Mouse (Mus musculus): ENCODE measurements around the gene Pmp22. TPM values are rescaled to one million over a fixed set of nuclear protein-coding genes. Genes with fewer than 3 reads are reported as not detected.

Pmp22 gene
- polyA plus RNA-seq, 1 experiment from 2014 or later: 191 TPM

DNA sequence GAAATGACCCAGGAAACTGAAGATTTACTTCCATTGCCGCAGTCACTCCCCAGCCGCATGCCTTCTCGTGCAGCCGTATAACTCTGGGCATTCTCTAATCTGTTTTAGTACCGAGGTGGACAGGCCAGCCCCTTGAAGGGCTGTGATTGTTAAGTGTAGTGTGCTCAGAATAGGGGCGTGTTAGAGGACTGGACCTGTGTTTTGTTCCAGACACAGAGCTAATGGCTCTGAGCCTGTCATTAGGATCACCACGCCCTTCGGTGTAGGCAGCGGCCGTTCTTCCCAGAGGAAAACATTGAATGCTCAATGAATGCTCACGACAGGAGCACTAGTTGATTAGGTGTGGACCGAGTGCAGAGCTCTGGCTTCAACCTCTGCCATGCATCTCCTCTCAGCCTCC lies 1.1 kb downstream of the Pmp22 start:
- peak overlapping the region; percentile 85; the same call in 1 of the 2 replicates for H3K4me2 ChIP-seq (replicated peaks)

DNA sequence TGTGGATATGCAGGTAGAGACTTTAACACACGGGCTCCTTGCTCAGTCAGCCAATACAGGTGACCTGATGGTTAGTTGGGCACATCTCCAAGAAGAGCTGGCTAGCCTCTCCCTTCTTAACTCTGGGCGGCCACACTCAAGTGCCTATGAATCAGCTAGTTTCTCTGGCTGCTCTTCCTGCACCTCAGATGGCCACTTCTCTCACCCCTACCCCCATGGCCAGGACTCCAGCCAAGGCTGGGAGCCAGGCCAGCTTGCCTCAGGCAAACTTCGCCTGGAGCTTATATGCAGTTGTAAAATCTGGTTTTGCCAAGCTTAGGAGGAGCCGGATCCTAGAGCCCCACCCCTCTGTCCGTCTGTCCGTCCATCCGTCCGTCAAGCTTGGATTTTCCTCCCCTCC lies 1.7 kb downstream of the Pmp22 start:
- peaks cover 63% of the 10 kb centered on the region for H3K4me1 ChIP-seq

More for the DNA sequence above, 1.1 kb downstream of the Pmp22 start:
- H3K9me3 ChIP-seq: no peaks in the 10 kb centered on the region
- no peak overlapping the region for H3K9ac ChIP-seq
- H3K4me3 ChIP-seq: no peak overlapping the region
- peaks cover 29% of the 10 kb centered on the region for H3K27me3 ChIP-seq
- 21% methylated on average over 12 of the region's 12 CpGs for WGBS
- peaks cover 57% of the 10 kb centered on the region for H3K4me1 ChIP-seq
- H3K27ac ChIP-seq: no peak overlapping the region
- ATAC-seq (ENCODE audit: low FRiP score, low read depth): no peak
- peaks cover 9% of the 10 kb centered on the region for H3K36me3 ChIP-seq

DNA sequence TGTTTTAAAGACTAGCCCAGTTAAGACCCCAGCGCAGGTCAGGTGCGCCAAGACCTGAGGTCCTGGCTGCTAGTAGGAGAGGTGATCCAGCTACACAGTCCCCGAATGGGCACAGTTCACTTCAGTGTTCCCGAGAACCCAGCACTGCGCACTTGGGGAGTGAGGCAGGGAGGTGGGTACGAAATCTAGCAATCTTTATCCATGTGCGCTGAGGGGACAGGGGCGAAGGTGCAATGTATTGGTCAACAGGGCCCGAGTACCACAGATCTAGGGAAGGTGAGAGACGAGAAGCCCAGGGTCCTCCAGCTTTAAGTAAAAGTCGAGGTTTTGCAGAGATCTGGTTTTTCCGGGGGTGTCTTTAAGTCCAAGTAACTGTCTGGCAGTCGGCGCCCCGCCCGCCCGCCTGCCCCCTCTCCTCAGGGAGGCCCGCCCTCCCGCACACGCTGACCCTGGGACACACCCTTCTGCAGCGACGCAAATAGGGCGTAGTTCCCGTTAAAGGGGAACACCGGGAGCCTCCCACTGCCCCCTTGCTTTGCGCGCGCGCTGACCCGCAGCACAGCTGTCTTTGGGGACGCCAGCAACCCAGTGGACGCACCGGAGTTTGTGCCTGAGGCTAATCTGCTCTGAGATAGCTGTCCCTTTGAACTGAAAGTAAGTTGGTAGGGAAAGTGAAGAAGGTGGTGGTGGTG lies 2.4 kb downstream of the Pmp22 start:
- ATAC-seq (ENCODE audit: low FRiP score, low read depth): no peak
- 6% methylated on average over 33 of the region's 33 CpGs for WGBS
- no peaks in the 10 kb centered on the region for H3K9me3 ChIP-seq
- H3K27ac ChIP-seq: peak overlapping the region; percentile 98
- H3K27me3 ChIP-seq: peaks cover 29% of the 10 kb centered on the region
- H3K4me3 ChIP-seq: peak overlapping the region; percentile 71
- peaks cover 13% of the 10 kb centered on the region for H3K36me3 ChIP-seq
- peak overlapping the region; percentile 94 for H3K9ac ChIP-seq
- peak overlapping the region; percentile 85 for H3K4me2 ChIP-seq (replicated peaks)
- H3K4me1 ChIP-seq: peaks cover 63% of the 10 kb centered on the region

More for the DNA sequence above, 1.7 kb downstream of the Pmp22 start:
- Histone ChIP-seq H3K27me3 (peaks cover 29% of the 10 kb centered on the region), H3K27ac (peak overlapping the region; percentile 98; the same call in 1 of the 2 replicates), H3K9me3 (no peaks in the 10 kb centered on the region), H3K4me3 (peak overlapping the region; percentile 71), H3K36me3 (peaks cover 10% of the 10 kb centered on the region), H3K4me2 (replicated peaks) (peak overlapping the region; percentile 85), H3K9ac (peak overlapping the region; percentile 94)
- ATAC-seq (ENCODE audit: low FRiP score, low read depth): no peak
- 35% methylated on average over 8 of the region's 8 CpGs for WGBS

DNA sequence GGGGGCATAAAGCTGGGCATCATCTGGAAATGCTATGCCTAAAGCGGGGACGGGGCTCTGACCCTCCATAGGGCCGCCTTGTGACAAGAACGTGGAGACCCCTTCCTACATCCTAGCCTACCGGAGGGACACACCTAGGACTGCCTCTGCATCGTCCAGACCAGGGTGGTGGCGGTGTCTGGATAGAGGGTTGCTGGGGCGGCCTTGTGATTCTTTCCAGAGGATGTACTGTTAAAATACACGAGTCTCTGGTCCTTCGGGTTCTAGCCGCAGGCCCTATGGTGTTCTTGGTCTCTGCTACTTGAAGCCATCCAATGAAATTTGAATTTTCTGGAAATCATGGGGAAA lies 2.9 kb downstream of the Pmp22 start:
- WGBS: 4% methylated on average over 11 of the region's 11 CpGs
- Histone ChIP-seq H3K4me2 (replicated peaks) (peak overlapping the region; percentile 85), H3K4me3 (peak overlapping the region; percentile 71), H3K27ac (peak overlapping the region; percentile 98), H3K36me3 (peaks cover 18% of the 10 kb centered on the region), H3K27me3 (peaks cover 29% of the 10 kb centered on the region), H3K9me3 (no peaks in the 10 kb centered on the region), H3K9ac (peak overlapping the region; percentile 94), H3K4me1 (peaks cover 67% of the 10 kb centered on the region)
- ATAC-seq (ENCODE audit: low FRiP score, low read depth): no peak

DNA sequence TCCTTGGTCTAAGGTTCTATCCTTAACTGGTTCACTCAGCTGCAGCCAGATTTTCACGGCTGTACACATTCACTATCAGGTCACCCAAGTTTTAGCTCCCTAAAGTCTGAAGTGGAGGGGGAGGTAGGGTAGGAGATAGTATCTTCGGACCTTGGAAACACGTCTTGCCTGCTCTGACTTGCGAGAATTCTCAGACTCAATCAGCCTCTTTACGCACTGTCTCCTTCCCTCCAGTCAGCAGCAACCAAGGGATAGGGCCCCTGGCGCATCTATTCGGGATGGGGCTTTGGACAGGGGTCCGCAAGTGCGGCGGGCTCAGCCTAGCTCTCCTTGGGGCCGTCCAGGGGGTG lies 3.3 kb downstream of the Pmp22 start:
- Histone ChIP-seq H3K27ac (peak overlapping the region; percentile 98), H3K36me3 (peaks cover 23% of the 10 kb centered on the region), H3K9me3 (no peaks in the 10 kb centered on the region), H3K4me1 (peaks cover 71% of the 10 kb centered on the region), H3K4me2 (replicated peaks) (peak overlapping the region; percentile 85), H3K27me3 (peaks cover 29% of the 10 kb centered on the region), H3K9ac (peak overlapping the region; percentile 94), H3K4me3 (peak overlapping the region; percentile 71)
- 3% methylated on average over 11 of the region's 11 CpGs for WGBS
- no peak for ATAC-seq (ENCODE audit: low FRiP score, low read depth)

DNA sequence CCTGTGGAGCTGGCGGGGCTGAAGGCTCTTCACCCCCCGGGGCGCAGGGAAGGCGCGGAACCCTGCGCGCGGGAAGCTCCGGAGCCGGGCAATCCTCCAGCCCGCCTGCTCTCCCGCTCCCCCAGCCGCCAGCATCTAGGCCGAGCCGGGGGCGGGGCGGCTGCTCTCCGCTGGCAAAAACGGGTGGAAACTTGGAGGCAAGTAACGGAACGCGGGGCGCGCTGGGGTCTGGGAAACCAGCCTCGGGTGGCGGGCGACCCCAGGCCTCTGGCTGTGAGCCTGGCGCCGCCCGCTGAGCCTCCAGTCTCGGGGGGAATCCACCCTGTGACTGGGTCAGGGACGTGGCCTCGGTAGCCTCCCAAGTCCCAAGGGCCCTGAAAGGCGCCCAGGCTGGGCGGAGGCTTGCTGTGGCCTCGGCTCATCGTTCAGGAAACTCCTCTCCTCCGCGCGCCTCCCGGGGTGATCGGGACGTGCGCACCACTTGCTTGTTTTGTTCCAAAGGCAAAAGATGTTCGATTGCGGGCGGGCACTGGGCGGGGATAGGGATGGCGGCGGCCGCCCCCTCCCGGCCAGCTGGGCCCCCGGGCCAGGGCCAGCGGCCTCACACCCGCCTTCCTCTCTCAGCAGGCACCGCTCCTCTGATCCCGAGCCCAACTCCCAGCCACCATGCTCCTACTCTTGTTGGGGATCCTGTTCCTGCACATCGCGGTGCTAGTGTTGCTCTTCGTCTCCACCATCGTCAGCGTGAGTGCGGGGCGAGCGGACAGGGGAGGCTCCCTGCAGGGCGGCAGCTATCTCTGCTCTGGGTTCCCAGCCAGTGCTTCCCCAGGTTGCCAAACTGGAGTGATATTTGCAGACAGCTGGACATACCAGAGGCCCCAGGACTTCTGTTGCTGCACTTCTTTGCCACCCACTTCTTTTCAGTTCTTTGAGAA lies 4.0 kb downstream of the Pmp22 start:
- peak; percentile 44 for ATAC-seq (ENCODE audit: low FRiP score, low read depth)
- H3K4me1 ChIP-seq: peaks cover 73% of the 10 kb centered on the region
- H3K4me2 ChIP-seq (replicated peaks): peak overlapping the region; percentile 85
- peak overlapping the region; percentile 71 for H3K4me3 ChIP-seq
- WGBS: under 1% methylated on average over 66 of the region's 66 CpGs
- H3K9me3 ChIP-seq: no peaks in the 10 kb centered on the region
- H3K27ac ChIP-seq: peak overlapping the region; percentile 98
- peaks cover 29% of the 10 kb centered on the region for H3K27me3 ChIP-seq
- H3K36me3 ChIP-seq: peaks cover 29% of the 10 kb centered on the region
- peak overlapping the region; percentile 94 for H3K9ac ChIP-seq

DNA sequence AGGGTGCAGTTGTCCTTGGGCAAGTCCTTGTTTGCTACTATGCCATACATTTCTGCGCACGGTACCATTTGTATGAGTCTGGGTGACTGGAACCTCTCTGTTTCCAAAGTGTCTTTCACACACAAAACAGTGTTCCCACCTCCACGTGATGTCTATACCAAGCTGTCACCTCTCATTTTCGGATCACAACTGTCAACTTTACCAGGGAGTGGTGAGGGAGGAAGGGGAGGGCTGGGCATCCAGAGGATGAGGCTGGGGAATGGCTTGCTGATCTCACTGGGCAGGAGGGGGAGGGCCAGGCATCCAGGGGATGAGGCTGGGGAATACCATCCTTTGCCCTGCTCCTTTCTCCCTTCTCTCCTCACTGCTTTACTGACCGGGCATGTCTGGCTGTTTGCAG lies 5.2 kb downstream of the Pmp22 start:
- Histone ChIP-seq H3K4me3 (peak overlapping the region; percentile 71), H3K27me3 (peaks cover 19% of the 10 kb centered on the region), H3K4me2 (replicated peaks) (peak overlapping the region; percentile 85), H3K9ac (peak overlapping the region; percentile 94; the same call in 1 of the 2 replicates), H3K4me1 (peaks cover 78% of the 10 kb centered on the region), H3K27ac (peak overlapping the region; percentile 86; the same call in 1 of the 2 replicates), H3K36me3 (peaks cover 37% of the 10 kb centered on the region), H3K9me3 (no peaks in the 10 kb centered on the region)
- no peak for ATAC-seq (ENCODE audit: low FRiP score, low read depth)
- WGBS: 80% methylated on average over 5 of the region's 5 CpGs

DNA sequence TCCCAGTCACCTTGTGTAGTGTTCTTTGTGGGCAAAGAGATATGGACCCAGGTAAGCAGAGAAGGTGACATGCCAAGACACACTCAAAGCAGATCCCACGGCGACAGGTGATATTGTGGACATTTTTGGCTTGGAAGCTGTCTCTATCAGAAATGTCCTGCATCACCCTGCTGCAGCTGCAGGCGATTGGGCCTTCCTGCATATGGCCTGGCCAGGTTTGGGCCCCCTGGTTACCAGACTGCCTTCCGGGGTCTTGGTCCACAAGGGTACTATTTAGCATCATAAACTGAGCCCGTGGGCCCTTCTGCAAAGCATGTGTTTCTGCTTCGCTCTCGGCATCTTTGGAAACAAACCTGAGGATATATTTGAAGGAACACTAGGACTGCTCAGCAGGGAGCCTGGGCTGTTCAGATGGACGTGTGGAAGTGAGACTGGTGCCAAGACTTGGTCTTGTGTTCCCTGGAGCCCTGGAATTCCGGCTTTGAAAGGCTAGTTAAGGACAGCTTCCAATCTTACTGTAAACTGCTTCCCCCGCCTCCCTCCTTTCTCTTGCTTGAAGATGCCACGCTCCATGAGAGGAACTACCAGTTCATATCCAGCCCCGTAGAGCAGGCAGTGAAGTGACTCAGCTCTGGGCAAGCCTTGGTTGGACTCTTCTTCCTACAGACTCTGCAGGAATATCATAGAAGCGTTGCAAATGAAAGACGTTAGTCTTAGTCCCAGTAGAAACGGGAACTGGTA lies 6.1 kb downstream of the Pmp22 start:
- WGBS: 47% methylated on average over 15 of the region's 15 CpGs
- H3K4me1 ChIP-seq: peaks cover 71% of the 10 kb centered on the region

DNA sequence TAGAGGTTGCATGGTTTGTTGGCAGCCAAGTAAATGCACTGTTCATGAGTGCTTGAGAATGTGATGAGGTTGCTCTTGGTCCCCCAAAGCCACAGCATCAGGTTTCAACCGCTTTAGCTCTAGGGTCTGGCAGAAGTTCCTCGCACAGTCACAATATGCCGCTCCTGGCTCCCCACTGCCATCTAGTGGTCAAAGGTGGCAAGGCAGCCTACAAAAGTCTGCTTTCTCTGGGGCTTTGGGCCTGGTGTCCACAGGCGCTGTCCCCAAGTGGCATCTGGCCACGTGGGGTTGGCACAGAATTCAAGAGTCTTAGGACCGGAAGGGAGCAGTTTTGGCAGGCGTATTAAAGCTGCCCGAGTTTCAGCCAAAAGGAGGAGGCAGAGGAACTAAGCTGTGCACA lies 6.8 kb downstream of the Pmp22 start:
- H3K36me3 ChIP-seq: peaks cover 46% of the 10 kb centered on the region
- WGBS: 6% methylated on average over 8 of the region's 8 CpGs
- peak overlapping the region; percentile 85 for H3K4me2 ChIP-seq (replicated peaks)
- ATAC-seq (ENCODE audit: low FRiP score, low read depth): peak; percentile 82
- H3K4me1 ChIP-seq: peaks cover 64% of the 10 kb centered on the region
- peaks cover 3% of the 10 kb centered on the region for H3K27me3 ChIP-seq
- peak overlapping the region; percentile 86 for H3K27ac ChIP-seq
- H3K9me3 ChIP-seq: no peaks in the 10 kb centered on the region
- peak overlapping the region; percentile 54; the same call in 1 of the 2 replicates for H3K9ac ChIP-seq
- H3K4me3 ChIP-seq: peak overlapping the region; percentile 71

More for the DNA sequence above, 6.1 kb downstream of the Pmp22 start:
- Histone ChIP-seq H3K4me2 (replicated peaks) (peak overlapping the region; percentile 85), H3K4me3 (peak overlapping the region; percentile 71), H3K27me3 (peaks cover 11% of the 10 kb centered on the region), H3K27ac (peak overlapping the region; percentile 86), H3K36me3 (peaks cover 40% of the 10 kb centered on the region), H3K9ac (peak overlapping the region; percentile 43; the same call in 1 of the 2 replicates), H3K9me3 (no peaks in the 10 kb centered on the region)
- no peak for ATAC-seq (ENCODE audit: low FRiP score, low read depth)

DNA sequence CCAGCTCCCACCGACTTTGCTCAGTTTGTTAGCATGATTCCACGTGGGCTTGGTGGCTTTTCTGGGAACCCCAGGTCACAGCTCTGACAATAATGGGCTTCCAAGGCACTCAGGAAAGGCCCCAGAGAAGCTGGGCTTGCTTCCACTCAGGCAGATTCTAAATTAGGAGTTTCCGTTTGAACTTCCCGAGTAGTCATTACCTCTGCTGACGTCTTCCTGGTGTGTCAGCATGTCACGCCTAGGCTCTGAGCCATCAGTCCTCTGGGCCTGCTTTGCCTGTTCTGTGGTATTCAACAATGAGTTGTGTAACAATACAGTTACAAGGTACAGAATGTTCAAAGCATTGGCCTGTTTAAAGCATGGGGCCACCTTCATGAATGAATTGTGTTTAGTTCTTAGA lies 7.4 kb downstream of the Pmp22 start:
- H3K9ac ChIP-seq: 0 out of 2 replicates have a peak overlapping the region, but pooled peaks have one; percentile 54
- WGBS: 65% methylated on average over 6 of the region's 6 CpGs
- H3K4me2 ChIP-seq (replicated peaks): peak overlapping the region; percentile 49
- H3K4me1 ChIP-seq: peaks cover 58% of the 10 kb centered on the region
- no peak for ATAC-seq (ENCODE audit: low FRiP score, low read depth)
- peak overlapping the region; percentile 4; the same call in 1 of the 2 replicates for H3K4me3 ChIP-seq
- H3K9me3 ChIP-seq: no peaks in the 10 kb centered on the region
- peaks cover 52% of the 10 kb centered on the region for H3K36me3 ChIP-seq
- H3K27me3 ChIP-seq: no peaks in the 10 kb centered on the region
- no peak overlapping the region; the same call in 1 of the 2 replicates for H3K27ac ChIP-seq

DNA sequence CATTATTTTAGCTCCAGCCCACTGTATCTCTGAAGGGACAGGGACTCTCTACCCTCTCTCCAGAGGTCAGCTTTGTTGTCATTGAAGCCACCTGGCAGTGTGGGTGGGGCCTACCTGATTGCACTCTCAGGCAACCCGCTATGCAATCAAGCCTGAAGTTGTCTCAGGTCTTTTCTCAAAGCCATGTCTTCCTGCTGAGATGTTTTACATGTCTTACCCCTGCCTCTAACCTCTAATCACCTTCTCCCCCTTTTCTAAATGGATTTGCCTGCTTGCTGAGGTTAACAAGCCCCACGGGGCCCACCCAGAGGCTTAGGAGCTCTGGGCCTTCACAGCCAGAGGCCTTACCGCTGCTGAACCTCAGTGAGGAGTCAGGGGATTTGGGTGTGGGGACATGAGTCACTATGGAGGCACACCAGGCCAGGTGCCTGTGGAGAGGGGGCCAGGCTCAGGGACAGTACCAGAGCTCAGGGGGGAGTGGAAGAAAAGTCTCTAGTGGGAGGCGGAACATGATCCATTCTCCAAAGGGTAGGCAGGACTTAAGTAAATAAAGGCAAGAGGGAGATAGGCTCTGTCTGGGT lies 8.1 kb downstream of the Pmp22 start:
- Histone ChIP-seq H3K9me3 (no peaks in the 10 kb centered on the region), H3K36me3 (peaks cover 59% of the 10 kb centered on the region), H3K4me2 (replicated peaks) (0 out of 2 replicates have a peak overlapping the region, but pooled peaks have one; percentile 49), H3K4me3 (no peak overlapping the region), H3K27ac (no peak overlapping the region), H3K4me1 (peaks cover 52% of the 10 kb centered on the region), H3K9ac (0 out of 2 replicates have a peak overlapping the region, but pooled peaks have one; percentile 0), H3K27me3 (no peaks in the 10 kb centered on the region)
- ATAC-seq (ENCODE audit: low FRiP score, low read depth): no peak
- WGBS: 71% methylated on average over 4 of the region's 4 CpGs
